Mouse (Mus musculus): ENCODE measurements around the gene Phf21a.

GRCm38 (mm10) chr2:92094078-92094477 lies 1.2 kb downstream of the Phf21a start:
- no peak for TF ChIP-seq CTCF (conservative IDR thresholded peaks at IDR 0.05; ENCODE audit: low read length)
- TF ChIP-seq NANOG (IDR thresholded peaks at IDR 0.05; ENCODE audit: borderline replicate concordance, low read length), result no peak
- TF ChIP-seq POU5F1 (IDR thresholded peaks at IDR 0.05; ENCODE audit: borderline replicate concordance, low read length), result no peak

Data from E14TG2a.4 (cell line).